Mouse (Mus musculus) CH12.LX (cell line): ENCODE measurements around the gene Pou2f1. TPM values are rescaled to one million over a fixed set of nuclear protein-coding genes. Genes with fewer than 3 reads are reported as not detected.

Experiments used
- DNase-seq: peaks from one replicate; pipeline ENCODE4 v3.0.0-alpha.2; 2013; ENCODE audit errors: extremely low read depth
- H3K27ac ChIP-seq: 2 replicates; pipeline ENCODE4 v1.5.1; 2012; ENCODE audit warnings: low read depth, mild to moderate bottlenecking, control low read depth, moderate library complexity; ENCODE audit not compliant: insufficient read depth
- H3K27me3 ChIP-seq: replicated peaks from 2 replicates; pipeline ENCODE3; 2012; ENCODE audit warnings: inconsistent platforms
- H3K36me3 ChIP-seq, 2 experiments: replicated peaks in 1 of 2; 2 replicates each; pipeline versions ENCODE3 to v1.6.1; 2012; ENCODE audit warnings: inconsistent platforms in 1 of 2, low read length in 1 of 2, mild to moderate bottlenecking in 1 of 2, mixed read lengths in 1 of 2, moderate library complexity in 1 of 2; ENCODE audit not compliant: control insufficient read depth in 1 of 2, insufficient read depth in 1 of 2
- H3K4me1 ChIP-seq, 2 experiments: 2 replicates each; pipeline ENCODE4 v1.6.1; 2012; ENCODE audit warnings: inconsistent platforms in 1 of 2, moderate library complexity in 1 of 2; ENCODE audit not compliant: insufficient read depth in 2 of 2, control insufficient read depth in 1 of 2
- H3K4me2 ChIP-seq: 2 replicates; pipeline ENCODE4 v1.6.1; 2012; ENCODE audit warnings: low read depth, mild to moderate bottlenecking, control low read depth; ENCODE audit not compliant: poor library complexity, insufficient read depth, severe bottlenecking
- H3K4me3 ChIP-seq, 3 experiments: fragments of 150-350 bp in 1 of 3; sonication (generic) in 1 of 3; replicated peaks in 1 of 3; 2 replicates each; pipeline versions ENCODE3 to v1.5.1; 2011 to 2012; ENCODE audit warnings: low read depth in 2 of 3, low read length in 2 of 3, mild to moderate bottlenecking in 2 of 3, moderate library complexity in 2 of 3, control low read depth in 1 of 3, improper control_type of control experiment in 1 of 3, inconsistent platforms in 1 of 3, mixed read lengths in 1 of 3; ENCODE audit not compliant: poor library complexity in 1 of 3
- H3K79me2 ChIP-seq: replicated peaks from 2 replicates; pipeline ENCODE4 v1.6.1; 2012; ENCODE audit warnings: mild to moderate bottlenecking, moderate library complexity; ENCODE audit not compliant: control insufficient read depth, poor library complexity, insufficient read depth, severe bottlenecking; ENCODE audit errors: extremely low read depth
- H3K9ac ChIP-seq: 2 replicates; pipeline ENCODE4 v1.6.1; 2012; ENCODE audit warnings: low read depth, mild to moderate bottlenecking, control low read depth, moderate library complexity; ENCODE audit not compliant: insufficient read depth
- H3K9me3 ChIP-seq: replicated peaks from 2 replicates; pipeline ENCODE3; 2012; ENCODE audit warnings: low read length, inconsistent platforms, mixed read lengths
- BHLHE40 ChIP-seq: IDR thresholded peaks from 2 replicates; pipeline ENCODE4 v1.6.1; 2011; ENCODE audit warnings: mild to moderate bottlenecking, low read depth, low read length, improper control_type of control experiment
- CHD1 ChIP-seq: IDR thresholded peaks from 2 replicates; pipeline ENCODE4 v1.6.1; 2012; ENCODE audit warnings: low read depth, low read length, improper control_type of control experiment, inconsistent platforms
- CTCF ChIP-seq, 2 experiments: IDR thresholded peaks in 1 of 2; conservative IDR thresholded peaks in 1 of 2; 2 replicates each; pipeline ENCODE4 v1.5.1; 2011 to 2012; ENCODE audit warnings: low read depth in 2 of 2, low read length in 2 of 2, improper control_type of control experiment in 1 of 2, inconsistent platforms in 1 of 2, mild to moderate bottlenecking in 1 of 2, moderate library complexity in 1 of 2
- E2F4 ChIP-seq: IDR thresholded peaks from 2 replicates; pipeline ENCODE4 v1.6.1; 2011; ENCODE audit warnings: low read depth, low read length, improper control_type of control experiment; ENCODE audit not compliant: insufficient replicate concordance
- ELF1 ChIP-seq: IDR thresholded peaks from 2 replicates; pipeline ENCODE4 v1.6.1; 2014; ENCODE audit warnings: low read depth, mild to moderate bottlenecking, inconsistent platforms, low read length, improper control_type of control experiment
- HCFC1 ChIP-seq: IDR thresholded peaks from 2 replicates; pipeline ENCODE4 v1.6.1; 2012; ENCODE audit warnings: low read depth, mild to moderate bottlenecking, inconsistent platforms, low read length, improper control_type of control experiment
- JUN ChIP-seq: IDR thresholded peaks from 2 replicates; pipeline ENCODE4 v1.6.1; 2011; ENCODE audit warnings: low read depth, mild to moderate bottlenecking, low read length, improper control_type of control experiment, moderate library complexity; ENCODE audit not compliant: insufficient read depth
- MAZ ChIP-seq: IDR thresholded peaks from 2 replicates; pipeline ENCODE4 v1.6.1; 2012; ENCODE audit warnings: low read depth, mild to moderate bottlenecking, inconsistent platforms, low read length, improper control_type of control experiment, moderate library complexity
- MEF2A ChIP-seq: IDR thresholded peaks from 2 replicates; pipeline ENCODE4 v1.6.1; 2014; ENCODE audit warnings: low read depth, mild to moderate bottlenecking, inconsistent platforms, low read length, improper control_type of control experiment, borderline replicate concordance
- MXI1 ChIP-seq: IDR thresholded peaks from 2 replicates; pipeline ENCODE4 v1.6.1; 2011; ENCODE audit warnings: mild to moderate bottlenecking, low read depth, low read length, improper control_type of control experiment
- PAX5 ChIP-seq: IDR thresholded peaks from 2 replicates; pipeline ENCODE4 v1.6.1; 2012; ENCODE audit warnings: low read length, inconsistent platforms, mixed read lengths
- TBP ChIP-seq: conservative IDR thresholded peaks from 2 replicates; pipeline ENCODE4 v1.6.1; 2011; ENCODE audit warnings: low read depth, low read length, improper control_type of control experiment
- TCF12 ChIP-seq: IDR thresholded peaks from 2 replicates; pipeline ENCODE4 v1.6.1; 2014; ENCODE audit warnings: low read depth, mild to moderate bottlenecking, inconsistent platforms, low read length, improper control_type of control experiment
- UBTF ChIP-seq: IDR thresholded peaks from 2 replicates; pipeline ENCODE4 v1.6.1; 2012; ENCODE audit warnings: low read depth, mild to moderate bottlenecking, inconsistent platforms, low read length, improper control_type of control experiment, moderate library complexity
- USF2 ChIP-seq: conservative IDR thresholded peaks from 2 replicates; pipeline ENCODE4 v1.6.1; 2011; ENCODE audit warnings: low read depth, low read length, improper control_type of control experiment
- ZMIZ1 ChIP-seq: IDR thresholded peaks from 2 replicates; pipeline ENCODE4 v1.6.1; 2012; ENCODE audit warnings: low read depth, mild to moderate bottlenecking, inconsistent platforms, low read length, improper control_type of control experiment
- ZNF384 ChIP-seq: IDR thresholded peaks from 2 replicates; pipeline ENCODE4 v1.6.1; 2012; ENCODE audit warnings: low read depth, low read length, improper control_type of control experiment, inconsistent platforms
- dilution Hi-C: fragments of 300-500 bp; cut with MboI; formaldehyde crosslinking; loops from 2 replicates; pipeline ENCODE4 v1.14.3; 2020; ENCODE audit warnings: low sequenced_read_pairs; ENCODE audit not compliant: extremely low pct_unique_long_range_greater_than_20kb, extremely low pct_ligation_motif_present
- in situ Hi-C: fragments of 300-500 bp; cut with MboI; formaldehyde crosslinking; loops from 3 replicates; pipeline ENCODE4 v1.14.3; 2019; ENCODE audit warnings: low sequenced_read_pairs, low pct_ligation_motif_present, low pct_unique_long_range_greater_than_20kb, mixed read lengths
- polyA plus RNA-seq: library from polyadenylated mRNA; unstranded; fragments of >175 nt; gene quantifications from 2 replicates; pipeline ENCODE4 v1.2.1, GENCODE M21; 2012; ENCODE audit warnings: low read depth; ENCODE audit not compliant: insufficient read length
- total RNA-seq, 2 experiments: library from RNA; depleted of rRNA; stranded (reverse); fragments of 300-350 nt in 1 of 2; fragments of >200 nt in 1 of 2; gene quantifications; 2 replicates each; pipeline ENCODE4 v1.2.3; 2012 to 2014

Gene Pou2f1
- total and polyA plus RNA-seq, 3 experiments: 6.4 to 18.3 (median 7.4) TPM

- Histone ChIP-seq H3K9me3 (no peaks in the 10 kb centered on the region), H3K4me1 (peaks cover 6 to 36% of the 10 kb centered on the region in 2 experiments; a peak in 3 of 4 replicates), H3K36me3 (no peaks in the 10 kb centered on the region), H3K27me3 (no peaks in the 10 kb centered on the region), H3K79me2 (peaks cover 16% of the 10 kb centered on the region), H3K27ac (no peak overlapping the region), H3K9ac (no peak overlapping the region), H3K4me3 (no peak overlapping the region), H3K4me2 (no peak overlapping the region)
- in situ Hi-C loops (loop anchor here (10.0 to 25.0 kb wide), 4 partner anchors 134 to 399 kb away; partner anchors contain the start of genes Mpzl1 and Tada1), dilution Hi-C loops (no loop called here)
- TF ChIP-seq PAX5 (no peak), TCF12 (no peak), MAZ (no peak), E2F4 (no peak), USF2 (no peak), MEF2A (no peak), ZMIZ1 (no peak), ELF1 (no peak), UBTF (no peak), HCFC1 (no peak), TBP (no peak), CTCF (conservative IDR thresholded peaks at IDR 0.05 in 1 of 2, IDR thresholded peaks at IDR 0.05 in 1 of 2; ENCODE audit: low read depth in 2 of 2, low read length in 2 of 2) (no peak), MXI1 (no peak), JUN (no peak), ZNF384 (no peak), CHD1 (no peak), BHLHE40 (no peak)
- DNase-seq: no peak
Measured at GRCm38 (mm10) chr1:165988536-165988935, 13.9 kb downstream of the Pou2f1 start.

DNA sequence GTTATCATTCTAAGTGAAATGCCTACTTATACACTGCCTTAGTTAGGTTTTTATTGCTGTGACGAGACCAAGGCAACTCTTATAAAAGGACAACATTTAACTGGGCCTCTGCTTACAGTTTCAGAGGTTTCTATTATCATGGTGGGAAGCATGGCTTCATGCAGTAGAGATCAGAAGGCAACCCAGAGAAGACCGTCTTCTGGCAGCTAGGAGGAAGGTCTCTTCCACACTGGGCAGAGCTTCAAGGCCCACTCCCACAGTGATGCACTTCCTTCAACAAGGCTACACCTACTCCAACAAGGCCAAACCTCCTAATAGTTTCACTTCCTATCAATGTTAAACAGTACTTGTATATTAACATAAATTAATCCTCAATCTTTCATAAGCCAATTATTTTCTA lies 14.4 kb downstream of the Pou2f1 start:
- Histone ChIP-seq H3K9me3 (no peaks in the 10 kb centered on the region), H3K79me2 (peaks cover 16% of the 10 kb centered on the region), H3K4me2 (no peak overlapping the region), H3K36me3 (no peaks in the 10 kb centered on the region), H3K4me1 (peaks cover 6 to 32% of the 10 kb centered on the region in 2 experiments; a peak in 3 of 4 replicates), H3K9ac (no peak overlapping the region), H3K4me3 (no peak overlapping the region), H3K27ac (no peak overlapping the region), H3K27me3 (no peaks in the 10 kb centered on the region)
- TF ChIP-seq UBTF (no peak), MAZ (no peak), BHLHE40 (no peak), JUN (no peak), TBP (no peak)
- no peak for DNase-seq
- dilution Hi-C loops: no loop called here
- in situ Hi-C loops: loop anchor here (10.0 to 25.0 kb wide), 4 partner anchors 133 to 399 kb away; partner anchors contain the start of genes Mpzl1 and Tada1
